Mouse (Mus musculus): ENCODE results near the gene Trp53i11. TPM values are rescaled to one million over a fixed set of nuclear protein-coding genes. Genes with fewer than 3 reads are reported as not detected.
A peak's percentile ranks its signal among the peaks of the same experiment; 100 is the strongest.

Trp53i11 gene
- polyA plus RNA-seq, 1 experiment from 2014 or later: 23.6 TPM

GRCm38 (mm10) chr2:93214192-93214591 is 26.8 kb downstream of the Trp53i11 start:
- Histone ChIP-seq H3K27ac (ENCODE audit: low read depth, low read length) (no peak overlapping the region), H3K9me3 (replicated peaks; ENCODE audit: control insufficient read depth, low read length) (no peaks in the 10 kb centered on the region), H3K9ac (ENCODE audit: low read depth, low read length) (no peak overlapping the region), H3K27me3 (ENCODE audit: control insufficient read depth, insufficient read depth, low read length) (no peaks in the 10 kb centered on the region), H3K4me2 (no peak overlapping the region), H3K36me3 (ENCODE audit: control insufficient read depth, insufficient read depth, low read length) (0 out of 2 replicates have a peak, but pooled peaks cover 4% of the 10 kb centered on the region), H3K4me3 (ENCODE audit: low read depth, low read length) (no peak overlapping the region), H3K4me1 (ENCODE audit: control insufficient read depth, insufficient read depth, low read length) (peaks cover 15% of the 10 kb centered on the region)
- 75% methylated on average over 1 of the region's 1 CpGs for WGBS (ENCODE audit: insufficient replicate concordance)
- no peak for ATAC-seq (replicated peaks; ENCODE audit: insufficient number of reproducible peaks, low FRiP score, low TSS enrichment)

GRCm38 (mm10) chr2:93215790-93216189 is 28.4 kb downstream of the Trp53i11 start:
- no peak overlapping the region for H3K4me2 ChIP-seq
- no peak overlapping the region for H3K9ac ChIP-seq (ENCODE audit: low read depth, low read length)
- no peaks in the 10 kb centered on the region for H3K9me3 ChIP-seq (replicated peaks; ENCODE audit: control insufficient read depth, low read length)
- H3K4me3 ChIP-seq (ENCODE audit: low read depth, low read length): no peak overlapping the region
- 80% methylated on average over 10 of the region's 10 CpGs for WGBS (ENCODE audit: insufficient replicate concordance)
- H3K27me3 ChIP-seq (ENCODE audit: control insufficient read depth, insufficient read depth, low read length): no peaks in the 10 kb centered on the region
- peaks cover 18% of the 10 kb centered on the region for H3K4me1 ChIP-seq (ENCODE audit: control insufficient read depth, insufficient read depth, low read length)
- H3K27ac ChIP-seq (ENCODE audit: low read depth, low read length): no peak overlapping the region
- no peak for ATAC-seq (replicated peaks; ENCODE audit: insufficient number of reproducible peaks, low FRiP score, low TSS enrichment)
- H3K36me3 ChIP-seq (ENCODE audit: control insufficient read depth, insufficient read depth, low read length): no peaks in the 10 kb centered on the region

GRCm38 (mm10) chr2:93217015-93217414 is 29.7 kb downstream of the Trp53i11 start:
- Histone ChIP-seq H3K9me3 (replicated peaks; ENCODE audit: control insufficient read depth, low read length) (no peaks in the 10 kb centered on the region), H3K9ac (ENCODE audit: low read depth, low read length) (no peak overlapping the region), H3K4me3 (ENCODE audit: low read depth, low read length) (no peak overlapping the region), H3K4me1 (ENCODE audit: control insufficient read depth, insufficient read depth, low read length) (peaks cover 19% of the 10 kb centered on the region), H3K27ac (ENCODE audit: low read depth, low read length) (no peak overlapping the region), H3K36me3 (ENCODE audit: control insufficient read depth, insufficient read depth, low read length) (0 out of 2 replicates have a peak, but pooled peaks cover 1% of the 10 kb centered on the region), H3K4me2 (no peak overlapping the region), H3K27me3 (ENCODE audit: control insufficient read depth, insufficient read depth, low read length) (no peaks in the 10 kb centered on the region)
- peak; percentile 59 for ATAC-seq (replicated peaks; ENCODE audit: insufficient number of reproducible peaks, low FRiP score, low TSS enrichment)
- WGBS (ENCODE audit: insufficient replicate concordance): 28% methylated on average over 7 of the region's 7 CpGs

DNA sequence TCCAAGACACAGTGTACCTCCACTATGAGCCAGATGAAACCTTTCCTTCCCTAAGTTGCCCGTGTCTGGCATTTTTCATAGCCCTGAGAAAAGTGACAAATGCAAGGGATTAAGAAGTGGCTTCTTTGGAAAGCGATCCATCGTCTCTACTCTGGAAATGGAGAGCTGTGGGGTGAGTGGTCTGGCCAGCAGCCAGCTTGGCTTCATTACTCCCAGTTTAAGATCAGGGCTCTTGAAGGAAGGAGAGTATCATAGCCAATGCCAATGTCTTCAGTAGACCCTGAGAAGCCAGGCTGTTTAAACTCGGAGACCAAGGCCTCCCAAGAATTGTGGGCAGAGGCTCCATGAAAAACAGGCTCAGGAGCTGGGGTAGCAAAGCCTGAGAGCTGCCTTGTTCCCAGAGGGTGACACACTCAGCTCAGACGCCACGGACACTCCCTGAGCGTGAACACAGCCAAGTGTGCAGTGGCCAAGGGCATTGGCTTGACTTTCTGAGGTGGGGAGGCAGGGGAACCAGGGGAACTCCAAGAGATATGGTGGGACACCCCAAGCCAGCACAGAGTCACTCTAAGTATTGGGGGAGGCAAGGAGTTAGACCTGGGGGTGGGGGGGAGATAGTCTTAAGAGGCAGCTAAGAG is 31.1 kb downstream of the Trp53i11 start:
- no peak for ATAC-seq (replicated peaks; ENCODE audit: insufficient number of reproducible peaks, low FRiP score, low TSS enrichment)
- no peak overlapping the region for H3K4me2 ChIP-seq
- no peaks in the 10 kb centered on the region for H3K9me3 ChIP-seq (replicated peaks; ENCODE audit: control insufficient read depth, low read length)
- 73% methylated on average over 7 of the region's 7 CpGs for WGBS (ENCODE audit: insufficient replicate concordance)
- no peak overlapping the region for H3K9ac ChIP-seq (ENCODE audit: low read depth, low read length)
- no peaks in the 10 kb centered on the region for H3K27me3 ChIP-seq (ENCODE audit: control insufficient read depth, insufficient read depth, low read length)
- no peak overlapping the region for H3K4me3 ChIP-seq (ENCODE audit: low read depth, low read length)
- H3K36me3 ChIP-seq (ENCODE audit: control insufficient read depth, insufficient read depth, low read length): 0 out of 2 replicates have a peak, but pooled peaks cover 3% of the 10 kb centered on the region
- peaks cover 19% of the 10 kb centered on the region for H3K4me1 ChIP-seq (ENCODE audit: control insufficient read depth, insufficient read depth, low read length)
- H3K27ac ChIP-seq (ENCODE audit: low read depth, low read length): no peak overlapping the region

DNA sequence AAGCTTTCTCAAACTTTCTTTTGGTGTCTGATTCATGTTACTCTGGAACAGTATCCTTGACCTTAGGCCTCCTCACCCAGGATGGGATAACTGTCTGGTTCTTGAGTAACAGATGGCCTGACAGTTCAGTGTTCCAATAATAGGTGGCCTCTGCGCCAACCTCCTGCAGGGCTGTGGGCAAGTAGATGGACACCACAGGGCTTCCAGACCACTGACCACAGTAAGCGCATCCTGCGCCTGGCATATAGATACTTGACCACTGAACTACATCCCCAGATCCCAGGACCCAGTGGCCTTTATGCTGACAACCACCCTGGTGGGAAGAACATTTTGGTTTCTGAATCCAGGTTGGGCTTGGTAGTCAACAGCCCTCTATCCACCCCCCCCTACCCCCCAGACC is 32.2 kb downstream of the Trp53i11 start:
- WGBS (ENCODE audit: insufficient replicate concordance): 96% methylated on average over 3 of the region's 3 CpGs
- H3K27ac ChIP-seq (ENCODE audit: low read depth, low read length): no peak overlapping the region
- H3K27me3 ChIP-seq (ENCODE audit: control insufficient read depth, insufficient read depth, low read length): no peaks in the 10 kb centered on the region

GRCm38 (mm10) chr2:93220447-93220846 is 33.1 kb downstream of the Trp53i11 start:
- Histone ChIP-seq H3K27ac (ENCODE audit: low read depth, low read length) (no peak overlapping the region), H3K27me3 (ENCODE audit: control insufficient read depth, insufficient read depth, low read length) (no peaks in the 10 kb centered on the region), H3K4me1 (ENCODE audit: control insufficient read depth, insufficient read depth, low read length) (peaks cover 13% of the 10 kb centered on the region), H3K9me3 (replicated peaks; ENCODE audit: control insufficient read depth, low read length) (no peaks in the 10 kb centered on the region), H3K36me3 (ENCODE audit: control insufficient read depth, insufficient read depth, low read length) (0 out of 2 replicates have a peak, but pooled peaks cover 3% of the 10 kb centered on the region), H3K4me3 (ENCODE audit: low read depth, low read length) (no peak overlapping the region), H3K4me2 (no peak overlapping the region), H3K9ac (ENCODE audit: low read depth, low read length) (no peak overlapping the region)
- 64% methylated on average over 5 of the region's 5 CpGs for WGBS (ENCODE audit: insufficient replicate concordance)
- no peak for ATAC-seq (replicated peaks; ENCODE audit: insufficient number of reproducible peaks, low FRiP score, low TSS enrichment)

More for the DNA sequence above, 32.2 kb downstream of the Trp53i11 start:
- Histone ChIP-seq H3K4me1 (ENCODE audit: control insufficient read depth, insufficient read depth, low read length) (peaks cover 13% of the 10 kb centered on the region), H3K4me2 (no peak overlapping the region), H3K9ac (ENCODE audit: low read depth, low read length) (no peak overlapping the region), H3K4me3 (ENCODE audit: low read depth, low read length) (no peak overlapping the region), H3K9me3 (replicated peaks; ENCODE audit: control insufficient read depth, low read length) (no peaks in the 10 kb centered on the region), H3K36me3 (ENCODE audit: control insufficient read depth, insufficient read depth, low read length) (0 out of 2 replicates have a peak, but pooled peaks cover 3% of the 10 kb centered on the region)
- ATAC-seq (replicated peaks; ENCODE audit: insufficient number of reproducible peaks, low FRiP score, low TSS enrichment): no peak

DNA sequence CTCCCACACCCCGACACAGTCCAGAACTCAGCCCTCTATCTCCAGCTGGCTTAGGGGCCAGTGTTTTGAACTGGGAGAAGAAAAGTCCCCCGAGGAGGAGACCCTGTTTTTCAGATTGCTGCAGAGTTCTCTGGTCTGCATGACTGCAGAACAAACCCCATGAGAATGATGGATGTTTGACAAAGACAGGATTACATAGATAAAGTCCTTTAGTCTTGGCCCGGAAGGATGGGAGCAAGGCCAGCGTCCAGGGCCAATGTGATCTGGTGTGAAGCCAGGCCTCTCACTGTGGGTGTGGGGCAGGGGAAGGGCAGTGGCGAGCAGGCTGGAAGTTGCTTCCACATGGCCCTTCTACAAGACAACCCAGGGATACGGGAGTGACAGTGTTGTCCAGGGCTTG is 36.1 kb downstream of the Trp53i11 start:
- H3K4me2 ChIP-seq: no peak overlapping the region
- no peaks in the 10 kb centered on the region for H3K27me3 ChIP-seq (ENCODE audit: control insufficient read depth, insufficient read depth, low read length)
- H3K9ac ChIP-seq (ENCODE audit: low read depth, low read length): no peak overlapping the region
- ATAC-seq (replicated peaks; ENCODE audit: insufficient number of reproducible peaks, low FRiP score, low TSS enrichment): no peak
- H3K9me3 ChIP-seq (replicated peaks; ENCODE audit: control insufficient read depth, low read length): no peaks in the 10 kb centered on the region
- 26% methylated on average over 6 of the region's 6 CpGs for WGBS (ENCODE audit: insufficient replicate concordance)
- H3K36me3 ChIP-seq (ENCODE audit: control insufficient read depth, insufficient read depth, low read length): 0 out of 2 replicates have a peak, but pooled peaks cover 3% of the 10 kb centered on the region
- H3K4me3 ChIP-seq (ENCODE audit: low read depth, low read length): no peak overlapping the region
- peaks cover 22% of the 10 kb centered on the region for H3K4me1 ChIP-seq (ENCODE audit: control insufficient read depth, insufficient read depth, low read length)
- H3K27ac ChIP-seq (ENCODE audit: low read depth, low read length): no peak overlapping the region

GRCm38 (mm10) chr2:93226606-93227595 is 39.6 kb downstream of the Trp53i11 start:
- no peaks in the 10 kb centered on the region for H3K9me3 ChIP-seq (replicated peaks; ENCODE audit: control insufficient read depth, low read length)
- no peaks in the 10 kb centered on the region for H3K27me3 ChIP-seq (ENCODE audit: control insufficient read depth, insufficient read depth, low read length)
- no peak overlapping the region for H3K4me3 ChIP-seq (ENCODE audit: low read depth, low read length)
- 0 out of 2 replicates have a peak, but pooled peaks cover 3% of the 10 kb centered on the region for H3K36me3 ChIP-seq (ENCODE audit: control insufficient read depth, insufficient read depth, low read length)
- H3K9ac ChIP-seq (ENCODE audit: low read depth, low read length): no peak overlapping the region
- H3K4me2 ChIP-seq: no peak overlapping the region
- H3K4me1 ChIP-seq (ENCODE audit: control insufficient read depth, insufficient read depth, low read length): peaks cover 28% of the 10 kb centered on the region
- ATAC-seq (replicated peaks; ENCODE audit: insufficient number of reproducible peaks, low FRiP score, low TSS enrichment): peak; percentile 13; the same call in 1 of the 2 replicates
- H3K27ac ChIP-seq (ENCODE audit: low read depth, low read length): no peak overlapping the region
- 24% methylated on average over 20 of the region's 20 CpGs for WGBS (ENCODE audit: insufficient replicate concordance)

Data from heart, embryonic 11.5 days (tissue).